Mouse (Mus musculus): ENCODE results near the gene Cd80. TPM values are rescaled to one million over a fixed set of nuclear protein-coding genes. Genes with fewer than 3 reads are reported as not detected.

The Cd80 gene
- polyA plus RNA-seq, 2 experiments from 2014 or later = 3.8 to 4.3 TPM

GRCm38 (mm10) chr16:38522129-38523084 is 67.0 kb downstream of the Cd80 start, which contains the start of gene Timmdc1:
Timmdc1 (minus strand) TSS chr16:38522663.
- ATAC-seq = peak; percentile 96

- ATAC-seq = no peak
Measured at GRCm38 (mm10) chr16:38526264-38526663, 70.9 kb downstream of the Cd80 start.

DNA sequence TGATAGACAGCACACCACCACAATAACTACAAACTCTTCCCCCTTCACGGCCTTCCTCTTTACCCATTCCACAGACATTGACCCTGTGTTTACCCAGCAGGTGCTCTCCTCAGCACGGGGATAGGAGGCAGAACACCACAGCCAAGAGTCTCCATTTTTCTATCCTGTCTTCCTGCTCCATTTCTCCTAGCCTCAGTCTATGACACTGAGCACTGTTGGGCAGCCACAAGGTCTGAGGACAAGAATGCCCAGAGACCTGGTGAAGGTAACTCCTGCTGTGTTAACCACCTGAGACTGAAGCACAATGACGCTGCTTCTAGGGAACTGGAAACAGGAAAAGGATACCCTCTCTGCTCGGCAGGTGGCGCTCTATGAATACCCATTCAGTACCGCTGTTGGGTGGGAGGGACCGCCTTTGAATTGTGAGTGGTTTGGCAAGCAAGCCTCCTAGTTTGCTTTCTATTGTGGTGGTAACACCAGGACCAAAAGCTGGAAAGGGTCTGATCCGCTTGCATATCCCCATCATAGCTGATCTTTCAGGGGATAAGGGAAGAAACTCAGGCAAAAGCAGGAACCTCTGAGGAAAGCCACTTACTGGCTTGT is 81.3 kb downstream of the Cd80 start:
- peak; percentile 91 for ATAC-seq

GRCm38 (mm10) chr16:38538716-38539380 is 83.5 kb downstream of the Cd80 start:
- no peak for ATAC-seq

Other genes starting within 250 kb of the Cd80 start
- gene Nr1i2, start 160.7 kb upstream of the Cd80 start, polyA plus RNA-seq (2017; shearing (Covaris generic)) = not detected
- under 1 TPM in 1 of 2 experiments, not detected in 1; 0.61 TPM for gene Maats1, start 113.4 kb upstream of the Cd80 start, polyA plus RNA-seq (2017; shearing (Covaris generic))
- gene Cox17, start 108.6 kb upstream of the Cd80 start, polyA plus RNA-seq (2017; shearing (Covaris generic)) = 100 to 1,000 TPM; 254 to 296 TPM
- not detected for gene Gm21987, start 108.5 kb upstream of the Cd80 start, polyA plus RNA-seq (2017; shearing (Covaris generic))
- 1 to 10 TPM; 5.8 to 6.1 TPM for gene Popdc2, start 93.4 kb upstream of the Cd80 start, polyA plus RNA-seq (2017; shearing (Covaris generic))
- not detected for gene Pla1a, start 22.4 kb upstream of the Cd80 start, polyA plus RNA-seq (2017; shearing (Covaris generic))
- 10 to 100 TPM; 47.4 to 51.6 TPM for gene Adprh, start 2.9 kb upstream of the Cd80 start, polyA plus RNA-seq (2017; shearing (Covaris generic))
- gene Timmdc1, start 67.1 kb downstream of the Cd80 start, polyA plus RNA-seq (2017; shearing (Covaris generic)) = 10 to 100 TPM; 11.4 to 15.4 TPM
- 10 to 100 TPM; 32.4 to 38.7 TPM for gene Poglut1, start 94.7 kb downstream of the Cd80 start, polyA plus RNA-seq (2017; shearing (Covaris generic))
- 10 to 100 TPM; 33.5 to 37.3 TPM for gene Tmem39a, start 103.1 kb downstream of the Cd80 start, polyA plus RNA-seq (2017; shearing (Covaris generic))

All from activated CD4-positive, CD25-positive, alpha-beta regulatory T cell, adult 4 months (primary cell).